Mouse (Mus musculus) spleen, adult 2 months (tissue): Measurements from ENCODE around the gene Sec23ip. TPM values are rescaled to one million over a fixed set of nuclear protein-coding genes. Genes with fewer than 3 reads are reported as not detected.

Experiments
- DNase-seq, 2 experiments: peaks; one replicate each; pipeline versions ENCODE4 v3.0.0 to v3.0.0-alpha.2; 2012 to 2021; ENCODE audit warnings: low spot score in 2 of 2, low read depth in 1 of 2
- H3K27ac ChIP-seq: fragments of 200-500 bp; 2 replicates; pipeline ENCODE4 v1.5.1; 2012; ENCODE audit warnings: low read length, inconsistent platforms; ENCODE audit not compliant: insufficient read depth
- H3K27me3 ChIP-seq: fragments of 200-500 bp; 2 replicates; pipeline ENCODE4 v1.6.1; 2012; ENCODE audit warnings: mild to moderate bottlenecking, moderate library complexity, low read length, inconsistent platforms; ENCODE audit not compliant: control insufficient read depth, insufficient read depth
- H3K36me3 ChIP-seq: fragments of 200-500 bp; 2 replicates; pipeline ENCODE4 v1.6.1; 2012; ENCODE audit warnings: mild to moderate bottlenecking, low read length, inconsistent platforms; ENCODE audit not compliant: control insufficient read depth, insufficient read depth
- H3K4me1 ChIP-seq: fragments of 200-500 bp; 2 replicates; pipeline ENCODE4 v1.6.1; 2011; ENCODE audit warnings: inconsistent platforms; ENCODE audit not compliant: control insufficient read depth, insufficient read depth, insufficient read length
- H3K4me3 ChIP-seq: fragments of 200-500 bp; 2 replicates; pipeline ENCODE4 v1.5.1; 2011; ENCODE audit warnings: mild to moderate bottlenecking, inconsistent platforms; ENCODE audit not compliant: insufficient read depth, insufficient read length; ENCODE audit errors: extremely low read depth
- CTCF ChIP-seq: fragments of 200-500 bp; IDR thresholded peaks from 2 replicates; pipeline ENCODE4 v1.5.1; 2011; ENCODE audit warnings: mild to moderate bottlenecking, inconsistent platforms; ENCODE audit not compliant: insufficient read depth, insufficient read length, insufficient replicate concordance; ENCODE audit errors: extremely low read depth
- POLR2A ChIP-seq: fragments of 200-500 bp; IDR thresholded peaks from 2 replicates; pipeline ENCODE4 v1.6.1; 2011; ENCODE audit warnings: low read depth, low read length, inconsistent platforms
- WGBS: fragments of 180-500 bp; shearing (Covaris S2); methylation state at CpG from one replicate; pipeline ENCODE4 v1.1.7; 2018; 5-methylcytosine and 5-hydroxymethylcytosine counted together
- polyA plus RNA-seq: library from polyadenylated mRNA; depleted of rRNA; stranded (reverse); fragments of >200 nt; gene quantifications from 2 replicates; pipeline ENCODE4 v1.2.3, GENCODE M21; 2012; rRNA removed

Sec23ip gene
- polyA plus RNA-seq, 1 experiment = 35.6 TPM

DNA sequence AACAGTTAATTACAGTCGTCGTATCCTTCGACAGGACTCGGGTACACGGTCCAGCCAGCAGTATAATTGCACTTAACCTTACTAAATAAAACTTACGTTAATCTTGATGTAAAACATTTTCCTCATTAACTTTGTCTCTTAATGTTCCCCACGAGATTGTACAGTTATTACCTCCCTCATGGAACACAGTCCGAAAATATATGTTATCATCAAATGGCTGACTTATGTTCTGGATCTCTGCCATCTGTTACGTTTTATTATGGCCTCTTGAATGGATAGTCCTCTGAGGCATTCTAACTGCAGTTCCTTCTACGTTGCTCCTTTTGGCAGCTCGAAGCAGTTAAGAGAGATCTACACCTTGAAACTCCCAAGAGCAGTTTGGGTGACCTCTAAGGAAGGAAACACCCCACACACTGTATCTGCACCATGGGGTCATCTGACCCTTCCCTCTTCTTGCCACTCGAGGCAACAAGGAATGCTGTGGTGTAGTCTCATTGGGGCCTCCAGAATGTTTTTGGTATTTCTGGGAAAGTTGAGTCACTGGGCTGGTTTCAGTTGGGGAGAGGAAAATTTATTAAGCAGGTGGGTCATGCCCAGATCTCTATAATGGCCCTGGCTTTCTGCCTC lies 87.8 kb downstream of the Sec23ip start:
- no peaks in the 10 kb centered on the region for H3K27me3 ChIP-seq
- no peak for DNase-seq
- WGBS = 85% methylated on average over 12 of the region's 12 CpGs
- no peaks in the 10 kb centered on the region for H3K36me3 ChIP-seq
- no peak overlapping the region for H3K4me3 ChIP-seq
- no peak overlapping the region for H3K27ac ChIP-seq
- H3K4me1 ChIP-seq = no peaks in the 10 kb centered on the region
- TF ChIP-seq POLR2A = no peak
- no peak for TF ChIP-seq CTCF

DNA sequence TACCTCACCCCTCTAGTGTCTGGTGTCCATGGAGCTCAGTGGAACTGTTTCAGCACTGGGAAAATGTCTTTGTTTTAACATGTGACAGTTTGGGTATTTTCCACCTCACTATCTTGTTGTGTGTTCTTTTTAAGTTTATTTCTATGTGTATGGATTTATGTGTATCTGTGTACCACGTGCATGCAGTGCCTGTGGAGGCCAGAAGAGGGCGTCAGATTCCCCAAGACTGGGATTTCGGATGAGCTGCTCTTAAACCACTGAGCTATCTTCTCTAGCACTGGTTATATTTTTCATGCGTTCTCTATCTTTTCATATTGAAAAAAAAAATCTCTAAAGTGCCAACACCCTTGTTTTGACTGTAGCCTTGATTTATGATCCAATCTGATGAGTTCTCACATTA lies 88.5 kb downstream of the Sec23ip start:
- H3K4me1 ChIP-seq = no peaks in the 10 kb centered on the region
- no peaks in the 10 kb centered on the region for H3K36me3 ChIP-seq
- WGBS = 87% methylated on average over 4 of the region's 4 CpGs
- H3K27ac ChIP-seq = no peak overlapping the region
- no peak overlapping the region for H3K4me3 ChIP-seq
- no peak for TF ChIP-seq POLR2A
- TF ChIP-seq CTCF = no peak
- no peak for DNase-seq
- no peaks in the 10 kb centered on the region for H3K27me3 ChIP-seq

Other genes starting within 250 kb of the Sec23ip start
- 8.8 and 12.9 TPM in 2 replicates for gene Bag3, start 221.3 kb upstream of the Sec23ip start, polyA plus RNA-seq
- 6.8 and 7.2 TPM in 2 replicates for gene Inpp5f, start 133.6 kb upstream of the Sec23ip start, polyA plus RNA-seq
- gene Mcmbp, start 4.4 kb upstream of the Sec23ip start, polyA plus RNA-seq = 23.9 and 34.8 TPM in 2 replicates